In genomic region chr10:8086442-8086841, GRCm38 (mm10) we compare ENCODE assay signal across 22 mouse cellular contexts.
DNase-seq lines count a peak whose midpoint lies in the region; ATAC-seq and TF ChIP-seq lines count a peak whose summit lies in the region.
"Had no signal": no experiment of that assay in that cellular context is flagged by ENCODE, and none has a peak within 500 bp of the region (broad histone marks: within the 10 kb centered on the region; RNA-seq: fewer than 3 reads in every experiment).

No protein-coding gene starts in this region.

- no peak overlapping the region for H3K4me2 ChIP-seq in liver, postnatal 0 days (ENCODE audit: low read depth, low read length)
- no peak overlapping the region for H3K4me2 ChIP-seq in liver, embryonic 12.5 days
- H3K4me2 ChIP-seq in hindbrain, embryonic 11.5 days (replicated peaks; ENCODE audit: low read depth, low read length), result no peak overlapping the region
- H3K4me2 ChIP-seq: embryonic facial prominence, embryonic 12.5 days; forebrain, embryonic 13.5 days; heart, embryonic 12.5 days; hindbrain, embryonic 12.5 days; kidney, embryonic 15.5 days; limb, embryonic 15.5 days had no signal

- peaks cover 3% of the 10 kb centered on the region; the same call in 1 of the 2 replicates for H3K4me1 ChIP-seq in liver, postnatal 0 days (ENCODE audit: insufficient read depth)
- H3K4me1 ChIP-seq in liver, embryonic 12.5 days, result peaks cover 3% of the 10 kb centered on the region
- peaks cover 2% of the 10 kb centered on the region; the same call in 1 of the 2 replicates for H3K4me1 ChIP-seq in hindbrain, embryonic 11.5 days (replicated peaks; ENCODE audit: control insufficient read depth, insufficient read depth, low read length)
- H3K4me1 ChIP-seq: stomach, embryonic 15.5 days had no signal

- no peak overlapping the region for H3K4me3 ChIP-seq in liver, postnatal 0 days (ENCODE audit: low read depth, low read length)
- no peak overlapping the region for H3K4me3 ChIP-seq in liver, embryonic 12.5 days
- no peak overlapping the region for H3K4me3 ChIP-seq in hindbrain, embryonic 11.5 days (ENCODE audit: low read depth, low read length)
- H3K4me3 ChIP-seq: embryonic facial prominence, embryonic 12.5 days; forebrain, embryonic 13.5 days; heart, embryonic 12.5 days; hindbrain, embryonic 12.5 days; kidney, embryonic 15.5 days; limb, embryonic 15.5 days; stomach, embryonic 15.5 days had no signal

- DNase-seq in frontal cortex, postnatal 10 days (ENCODE audit: low spot score in 2 of 2), result no peak
- no peak for DNase-seq in liver, postnatal 0 days
- peak; percentile 21 for DNase-seq in adipocyte (ENCODE audit: low spot score)
- DNase-seq in lung, postnatal 10 days, result peak; percentile 13
- DNase-seq in hindbrain, embryonic 11.5 days (ENCODE audit: low spot score), result no peak
- DNase-seq: cerebellum, adult 18-20 months; cerebellum, postnatal 14 days; gastrocnemius, postnatal 10 days; heart, adult 18-20 months; thymus, adult 2 months; thymus, postnatal 4 days had no signal

- no peak overlapping the region for H3K9ac ChIP-seq in liver, postnatal 0 days (replicated peaks)
- H3K9ac ChIP-seq in liver, embryonic 12.5 days, result no peak overlapping the region
- no peak overlapping the region for H3K9ac ChIP-seq in hindbrain, embryonic 11.5 days (ENCODE audit: low read depth, low read length)
- H3K9ac ChIP-seq: embryonic facial prominence, embryonic 12.5 days; forebrain, embryonic 13.5 days; heart, embryonic 12.5 days; hindbrain, embryonic 12.5 days; kidney, embryonic 15.5 days; limb, embryonic 15.5 days; stomach, embryonic 15.5 days had no signal

- no peaks in the 10 kb centered on the region for H3K9me3 ChIP-seq in liver, postnatal 0 days (ENCODE audit: low read length)
- no peaks in the 10 kb centered on the region for H3K9me3 ChIP-seq in liver, embryonic 12.5 days (replicated peaks)
- H3K9me3 ChIP-seq in hindbrain, embryonic 11.5 days (ENCODE audit: control insufficient read depth, low read length), result no peaks in the 10 kb centered on the region
- H3K9me3 ChIP-seq: embryonic facial prominence, embryonic 12.5 days; forebrain, embryonic 13.5 days; heart, embryonic 12.5 days; hindbrain, embryonic 12.5 days; kidney, embryonic 15.5 days; limb, embryonic 15.5 days; stomach, embryonic 15.5 days had no signal

- 54% methylated on average over 4 of the region's 4 CpGs for WGBS in liver, postnatal 0 days (ENCODE audit: insufficient replicate concordance)
- 62% methylated on average over 4 of the region's 4 CpGs for WGBS in liver, embryonic 12.5 days (ENCODE audit: insufficient replicate concordance)
- 85% methylated on average over 4 of the region's 4 CpGs for WGBS in hindbrain, embryonic 11.5 days

- peak overlapping the region; percentile 86 for H3K27ac ChIP-seq in liver, postnatal 0 days (ENCODE audit: low read depth)
- H3K27ac ChIP-seq in liver, embryonic 12.5 days, result no peak overlapping the region
- H3K27ac ChIP-seq in hindbrain, embryonic 11.5 days (ENCODE audit: low read depth, low read length), result no peak overlapping the region
- H3K27ac ChIP-seq: embryonic facial prominence, embryonic 12.5 days; forebrain, embryonic 13.5 days; hindbrain, embryonic 12.5 days; kidney, embryonic 15.5 days; limb, embryonic 15.5 days; macrophage; stomach, embryonic 15.5 days had no signal

- ATAC-seq in frontal cortex, adult (ENCODE audit: low TSS enrichment), result peak; percentile 54; the same call in 1 of the 2 replicates
- no peak for ATAC-seq in liver, postnatal 0 days
- no peak for ATAC-seq in liver, embryonic 12.5 days
- no peak for ATAC-seq in hindbrain, embryonic 11.5 days (ENCODE audit: low FRiP score)
- ATAC-seq: forebrain, embryonic 13.5 days; midbrain, embryonic 16.5 days had no signal

- H3K27me3 ChIP-seq in liver, postnatal 0 days (ENCODE audit: insufficient read depth, low read length), result no peaks in the 10 kb centered on the region
- H3K27me3 ChIP-seq in liver, embryonic 12.5 days (replicated peaks), result no peaks in the 10 kb centered on the region
- no peaks in the 10 kb centered on the region for H3K27me3 ChIP-seq in hindbrain, embryonic 11.5 days (ENCODE audit: control insufficient read depth, insufficient read depth, low read length)
- H3K27me3 ChIP-seq: embryonic facial prominence, embryonic 12.5 days; forebrain, embryonic 13.5 days; heart, embryonic 12.5 days; hindbrain, embryonic 12.5 days; kidney, embryonic 15.5 days; limb, embryonic 15.5 days; stomach, embryonic 15.5 days had no signal

- no peak for TF ChIP-seq EP300 in liver, postnatal 0 days (IDR thresholded peaks at IDR 0.05; ENCODE audit: low read depth)

- TF ChIP-seq CTCF in liver, postnatal 0 days (IDR thresholded peaks at IDR 0.05; ENCODE audit: low read depth), result no peak

- no peaks in the 10 kb centered on the region for H3K36me3 ChIP-seq in liver, postnatal 0 days (replicated peaks; ENCODE audit: insufficient read depth, low read length)
- H3K36me3 ChIP-seq in liver, embryonic 12.5 days, result no peaks in the 10 kb centered on the region
- H3K36me3 ChIP-seq in hindbrain, embryonic 11.5 days (ENCODE audit: control insufficient read depth, insufficient read depth, low read length), result no peaks in the 10 kb centered on the region
- H3K36me3 ChIP-seq: embryonic facial prominence, embryonic 12.5 days; heart, embryonic 12.5 days; hindbrain, embryonic 12.5 days; kidney, embryonic 15.5 days; limb, embryonic 15.5 days; stomach, embryonic 15.5 days had no signal

Comparison
In these comparisons a context has a peak if more than half of its experiments do, and no peak if none do; other contexts are left out.
1. DNase-seq: peak in adipocyte (single experiment) and lung, postnatal 10 days (single experiment); none in frontal cortex, postnatal 10 days (0 of 2), liver, postnatal 0 days (single experiment) and hindbrain, embryonic 11.5 days (single experiment).